Mouse (Mus musculus) left cerebral cortex, adult 9 months (tissue): ENCODE data around the gene Nfu1.

Experiments used
- DNase-seq, 2 experiments: peaks; one replicate each; pipeline ENCODE4 v3.0.0; 2022; ENCODE audit warnings: low spot score in 2 of 2

Gene Nfu1

DNA sequence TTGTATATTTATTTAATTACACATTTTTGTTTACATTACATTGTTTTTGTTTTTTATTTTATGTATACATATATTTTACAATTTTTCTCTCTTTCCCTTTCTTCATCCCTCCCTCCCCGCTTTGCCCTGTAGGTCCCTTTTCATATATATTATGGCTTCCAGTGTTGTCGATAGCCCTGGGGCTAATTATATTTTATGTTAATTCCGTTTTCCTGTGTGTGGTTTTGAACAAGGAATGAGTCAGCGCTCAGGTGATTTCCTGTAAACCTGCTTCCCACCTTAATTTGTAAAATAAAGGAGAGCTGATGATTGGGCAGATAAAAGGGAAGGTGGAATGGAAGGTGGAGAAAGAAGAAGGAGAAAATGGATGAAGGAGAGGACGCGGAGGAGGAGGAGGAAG is at the start of gene Nfu1:
TSS of gene Nfu1 (plus strand) at position 350 of the 400 bp plus-strand sequence.
- no peak for DNase-seq

GRCm38 (mm10) chr6:86963987-86964685 is 44.9 kb upstream of the Nfu1 start:
- no peak for DNase-seq

DNA sequence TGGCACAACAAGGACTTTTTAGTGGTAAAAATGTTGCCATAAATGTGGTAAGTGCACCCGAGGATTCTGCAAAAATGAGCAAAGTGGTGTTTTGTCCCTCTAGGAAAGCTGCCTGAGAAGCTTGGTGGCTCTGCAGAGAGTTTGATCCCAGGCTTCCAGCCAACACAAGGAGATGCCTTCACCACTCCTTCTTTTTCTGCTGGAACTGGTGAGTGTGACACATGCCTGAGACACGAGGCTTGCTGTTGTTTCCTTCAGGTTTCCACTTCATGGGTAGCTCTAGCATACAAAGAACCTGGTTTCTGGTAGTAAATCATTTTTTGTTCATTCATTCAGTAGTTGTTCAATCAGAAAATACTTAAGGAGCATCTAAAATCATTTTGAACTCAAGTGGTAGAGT is 41.9 kb upstream of the Nfu1 start:
- no peak for DNase-seq

- peak in 1 of 2 experiments; percentile 35 for DNase-seq
These were observed 35.1 kb upstream of the Nfu1 start for GRCm38 (mm10) chr6:86973956-86974355.

- DNase-seq = no peak
These were observed 30.7 kb upstream of the Nfu1 start for GRCm38 (mm10) chr6:86978156-86978908.

DNA sequence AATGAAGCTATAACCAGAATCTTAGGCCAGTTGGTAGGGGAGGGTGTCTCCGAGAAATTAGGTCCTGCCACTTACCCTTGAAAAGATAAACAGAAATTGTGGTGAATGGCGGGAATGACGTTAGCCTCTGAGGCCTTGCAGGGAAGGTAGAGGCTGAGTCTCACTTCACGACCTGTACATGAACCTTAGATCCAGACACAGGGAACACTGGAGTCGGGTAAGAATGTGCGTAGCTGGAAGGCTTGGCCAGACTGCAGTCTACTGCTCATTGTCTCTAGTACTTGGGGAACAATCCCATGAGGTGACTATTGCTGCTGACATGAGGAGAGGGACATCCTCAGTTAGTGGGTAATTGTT is 30.1 kb upstream of the Nfu1 start:
- no peak for DNase-seq

- no peak for DNase-seq
These were observed 27.8 kb upstream of the Nfu1 start for GRCm38 (mm10) chr6:86981206-86981605.

- DNase-seq = no peak
These were observed 23.5 kb upstream of the Nfu1 start for GRCm38 (mm10) chr6:86985314-86986106.

DNA sequence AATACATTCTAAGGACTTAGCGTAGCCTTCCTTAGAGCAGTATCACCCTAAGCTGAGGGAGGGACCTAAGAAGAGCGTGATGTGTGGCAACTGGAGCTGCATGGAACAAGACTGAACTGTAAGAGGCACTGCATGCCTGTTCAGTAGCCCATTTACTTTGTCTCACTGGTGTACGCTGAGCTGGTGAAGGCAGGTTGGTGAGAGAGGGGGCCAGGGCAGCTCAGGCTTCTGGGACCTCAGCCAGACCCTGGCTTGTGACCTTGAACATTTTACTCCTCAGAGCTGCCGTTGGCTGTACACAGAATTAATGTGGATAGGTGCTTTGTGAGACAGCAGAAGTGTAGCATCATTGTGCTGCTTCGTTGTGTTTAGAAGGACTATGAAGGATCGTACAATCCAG is 19.5 kb upstream of the Nfu1 start:
- no peak for DNase-seq

- no peak for DNase-seq
These were observed 18.0 kb upstream of the Nfu1 start for GRCm38 (mm10) chr6:86991041-86991440.

- no peak for DNase-seq
These were observed 16.7 kb upstream of the Nfu1 start for GRCm38 (mm10) chr6:86992349-86992748.

GRCm38 (mm10) chr6:86994254-86994653 is 14.8 kb upstream of the Nfu1 start:
- DNase-seq = no peak

- peak in 1 of 2 experiments; percentile 53 for DNase-seq
These were observed 12.3 kb upstream of the Nfu1 start for GRCm38 (mm10) chr6:86996629-86997307.

DNA sequence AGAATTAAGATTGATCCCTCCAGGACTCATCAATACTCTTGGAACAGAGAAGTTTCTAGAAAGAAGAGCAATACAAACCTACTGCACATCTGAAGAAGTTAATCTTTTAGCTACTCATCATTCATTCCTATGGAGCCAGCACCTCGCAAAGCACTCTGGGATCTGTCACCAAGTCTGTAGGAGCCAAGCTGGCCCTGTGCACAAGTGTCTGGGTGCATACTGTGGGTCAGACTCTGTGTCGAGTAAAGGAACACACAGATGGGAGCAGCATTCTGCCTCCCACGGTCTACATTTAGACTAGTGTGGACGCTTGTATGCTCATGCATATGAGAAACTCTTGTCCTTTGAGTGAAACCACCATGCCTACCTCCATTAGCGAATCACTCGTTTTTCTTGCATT is 11.7 kb upstream of the Nfu1 start:
- DNase-seq = no peak

DNA sequence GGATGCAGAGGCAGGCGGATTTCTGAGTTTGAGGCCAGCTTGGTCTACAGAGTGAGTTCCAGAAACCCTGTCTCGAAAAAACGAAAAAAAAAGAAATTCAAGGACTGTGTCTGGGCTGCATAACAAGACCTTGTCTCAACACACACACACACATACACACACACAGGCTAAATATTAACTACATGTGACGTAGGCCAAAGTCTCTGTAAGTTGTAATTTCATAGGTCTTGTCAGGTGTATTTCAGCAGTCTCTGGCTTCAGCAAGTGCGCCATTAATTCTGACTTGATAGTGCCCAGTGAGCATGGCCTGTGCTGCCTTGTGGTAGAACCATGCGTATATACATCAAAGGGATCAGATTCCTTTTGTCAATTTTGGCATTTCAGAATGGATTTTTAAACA is 7.0 kb upstream of the Nfu1 start:
- no peak for DNase-seq

DNA sequence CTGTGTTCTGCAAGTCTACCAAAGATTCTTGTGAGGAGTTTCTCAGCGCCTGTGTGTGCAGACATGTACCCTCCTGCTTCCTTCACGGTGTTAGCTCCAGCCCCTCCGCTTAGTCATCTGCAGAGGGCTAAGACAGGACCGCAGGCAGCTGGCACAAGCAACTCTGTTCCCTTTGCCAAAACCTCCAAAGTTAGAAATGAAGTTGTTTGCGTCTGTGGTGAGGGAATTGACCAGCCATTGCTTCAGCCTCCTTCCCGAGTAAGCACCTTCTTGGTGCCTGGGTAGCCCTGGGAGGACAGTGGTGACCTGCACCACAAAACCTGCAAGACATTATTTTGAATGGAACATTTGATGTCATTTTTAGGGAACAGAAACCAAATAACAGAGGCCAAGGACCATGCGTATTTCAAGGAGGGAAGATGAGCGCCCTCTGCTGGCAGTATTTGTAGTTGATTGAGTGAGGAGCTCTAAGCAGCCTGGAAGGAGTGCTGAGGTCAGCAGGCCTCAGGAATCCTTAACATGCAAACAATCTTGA is 6.4 kb upstream of the Nfu1 start:
- DNase-seq = peak in 1 of 2 experiments; percentile 90

DNA sequence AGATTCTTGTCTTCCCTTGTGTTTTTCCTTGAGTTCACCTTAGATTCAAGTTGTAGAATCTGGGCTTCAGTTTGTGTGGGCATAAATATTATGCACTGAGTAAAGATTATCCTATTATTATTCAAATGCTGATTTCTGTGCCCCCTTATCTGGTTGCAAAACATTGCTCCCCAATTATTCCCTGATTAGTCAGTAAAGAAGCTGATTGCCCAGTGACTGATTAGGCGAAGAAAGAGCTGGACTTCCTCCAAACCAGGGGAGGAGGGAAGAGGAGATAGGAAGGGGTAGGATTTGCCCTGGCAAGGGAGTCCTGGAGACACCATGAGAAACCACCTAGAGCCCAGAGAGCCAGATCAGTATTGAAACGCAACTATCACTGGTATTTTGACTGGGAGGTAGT is 4.9 kb upstream of the Nfu1 start:
- no peak for DNase-seq

GRCm38 (mm10) chr6:87005577-87005976 is 3.5 kb upstream of the Nfu1 start:
- no peak for DNase-seq

DNA sequence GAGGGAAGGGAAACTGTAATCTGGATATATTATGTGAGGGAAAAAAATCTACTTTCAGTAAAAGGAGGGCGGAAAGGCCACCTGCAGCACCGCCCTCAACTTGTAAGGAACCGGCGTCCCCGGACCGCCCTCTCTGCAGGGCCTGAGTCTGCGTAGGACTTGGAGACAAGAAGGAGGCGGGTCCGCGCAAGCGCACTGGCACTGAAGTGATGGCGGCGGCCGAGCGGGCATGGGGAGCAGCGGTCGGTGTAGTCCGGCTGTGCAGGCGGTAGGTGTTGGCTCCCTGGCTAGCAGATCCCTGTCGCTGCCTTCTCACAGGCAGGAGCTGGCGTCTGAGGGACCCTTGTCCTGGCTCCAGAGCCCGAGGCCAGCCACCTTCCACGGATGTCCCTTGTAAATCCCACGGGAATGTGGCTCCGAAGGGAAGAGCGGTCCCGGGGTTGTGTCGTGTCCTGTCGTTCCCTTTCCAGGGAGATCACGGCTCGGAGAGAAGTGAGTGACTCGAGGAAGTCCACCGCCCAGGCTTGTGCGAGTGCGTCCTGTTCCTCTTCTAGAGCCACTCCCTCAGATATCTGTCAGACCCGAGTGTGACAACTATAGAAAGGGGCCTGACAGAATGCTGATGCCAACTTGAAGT is 774 bp downstream of the Nfu1 start:
- peak; percentile 74 to 94 for DNase-seq

GRCm38 (mm10) chr6:87016916-87017315 is 7.9 kb downstream of the Nfu1 start:
- DNase-seq = peak in 1 of 2 experiments; percentile 56

DNA sequence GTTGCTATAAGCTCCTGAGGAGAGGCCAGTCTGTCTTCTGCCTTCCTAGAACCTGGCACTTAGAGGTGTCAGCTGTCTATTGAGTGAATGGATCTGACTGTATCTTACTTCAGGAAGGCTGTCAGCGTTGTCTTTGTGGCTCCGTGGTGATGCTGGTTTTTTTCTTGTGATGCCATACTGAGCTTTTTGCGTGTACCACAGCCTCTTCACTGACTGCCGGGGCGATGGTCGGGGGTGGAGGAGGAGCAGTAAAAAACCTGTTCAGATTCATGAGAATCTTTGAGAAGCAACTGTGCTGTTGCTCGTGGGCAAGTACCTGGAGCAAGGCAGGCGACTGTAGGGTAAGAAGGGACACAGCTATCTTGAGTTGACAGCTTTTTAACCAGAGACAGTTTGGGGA is 9.8 kb downstream of the Nfu1 start:
- DNase-seq = no peak
